In genomic region chr8:106338741-106339209, GRCm38 (mm10) we compare ENCODE assay signal across 8 mouse cellular contexts. TPM values are rescaled to one million over a fixed set of nuclear protein-coding genes. Genes with fewer than 3 reads are reported as not detected.
DNase-seq lines count a peak whose midpoint lies in the region; ATAC-seq and TF ChIP-seq lines count a peak whose summit lies in the region.
"Had no signal": no experiment of that assay in that cellular context is flagged by ENCODE, and none has a peak within 500 bp of the region (broad histone marks: within the 10 kb centered on the region; RNA-seq: fewer than 3 reads in every experiment).

No protein-coding gene starts in this region.

- peaks cover 36% of the 10 kb centered on the region for H3K27me3 ChIP-seq in E14TG2a.4 (ENCODE audit: insufficient read depth, low read length)
- H3K27me3 ChIP-seq in heart, embryonic 11.5 days (ENCODE audit: control insufficient read depth, insufficient read depth, low read length) = peaks cover 31% of the 10 kb centered on the region
- H3K27me3 ChIP-seq in liver, embryonic 13.5 days = peaks cover 35% of the 10 kb centered on the region
- H3K27me3 ChIP-seq in neural tube, embryonic 13.5 days = no peaks in the 10 kb centered on the region

- H3K4me2 ChIP-seq in heart, embryonic 11.5 days = peak overlapping the region; percentile 74
- peak overlapping the region; percentile 63 for H3K4me2 ChIP-seq in liver, embryonic 13.5 days
- peak overlapping the region; percentile 60 for H3K4me2 ChIP-seq in neural tube, embryonic 13.5 days

- no peaks in the 10 kb centered on the region for H3K9me3 ChIP-seq in E14TG2a.4 (ENCODE audit: low read length)
- no peaks in the 10 kb centered on the region for H3K9me3 ChIP-seq in heart, embryonic 11.5 days (replicated peaks; ENCODE audit: control insufficient read depth, low read length)
- H3K9me3 ChIP-seq in liver, embryonic 13.5 days (replicated peaks) = no peaks in the 10 kb centered on the region
- H3K9me3 ChIP-seq in neural tube, embryonic 13.5 days = no peaks in the 10 kb centered on the region

- 41% methylated on average over 8 of the region's 8 CpGs for WGBS in heart, embryonic 11.5 days (ENCODE audit: insufficient replicate concordance)
- 27% methylated on average over 8 of the region's 8 CpGs for WGBS in liver, embryonic 13.5 days (ENCODE audit: insufficient replicate concordance)
- 39% methylated on average over 8 of the region's 8 CpGs for WGBS in neural tube, embryonic 13.5 days

- DNase-seq in T-cell, adult 2 months (ENCODE audit: low spot score) = peak; percentile 1
- DNase-seq in liver, embryonic 13.5 days = no peak
- no peak for DNase-seq in adrenal gland, adult 18-20 months (ENCODE audit: low spot score in 2 of 2)

- no peaks in the 10 kb centered on the region for H3K36me3 ChIP-seq in E14TG2a.4 (ENCODE audit: insufficient read depth, low read length)
- H3K36me3 ChIP-seq in heart, embryonic 11.5 days (ENCODE audit: control insufficient read depth, insufficient read depth, low read length) = no peaks in the 10 kb centered on the region
- H3K36me3 ChIP-seq in liver, embryonic 13.5 days = no peaks in the 10 kb centered on the region
- H3K36me3 ChIP-seq in neural tube, embryonic 13.5 days = no peaks in the 10 kb centered on the region

- ATAC-seq in heart, embryonic 11.5 days (replicated peaks; ENCODE audit: insufficient number of reproducible peaks, low FRiP score, low TSS enrichment) = no peak
- ATAC-seq in liver, embryonic 13.5 days (ENCODE audit: low read depth) = no peak
- no peak for ATAC-seq in neural tube, embryonic 13.5 days (ENCODE audit: low read depth)
- ATAC-seq in megakaryocyte-erythroid progenitor cell, adult 5-6 weeks (replicated peaks; ENCODE audit: low FRiP score, low TSS enrichment, poor library complexity, severe bottlenecking) = no peak

- TF ChIP-seq CTCF in E14TG2a.4 (conservative IDR thresholded peaks at IDR 0.05; ENCODE audit: low read length) = no peak

- peaks cover 35% of the 10 kb centered on the region for H3K4me1 ChIP-seq in E14TG2a.4 (replicated peaks; ENCODE audit: low read depth, low read length)
- peaks cover 12% of the 10 kb centered on the region for H3K4me1 ChIP-seq in heart, embryonic 11.5 days (ENCODE audit: control insufficient read depth, insufficient read depth, low read length)
- peaks cover 15% of the 10 kb centered on the region for H3K4me1 ChIP-seq in liver, embryonic 13.5 days (replicated peaks)
- H3K4me1 ChIP-seq in neural tube, embryonic 13.5 days (replicated peaks) = peaks cover 40% of the 10 kb centered on the region

- H3K27ac ChIP-seq in heart, embryonic 11.5 days (ENCODE audit: low read depth, low read length) = no peak overlapping the region
- no peak overlapping the region for H3K27ac ChIP-seq in liver, embryonic 13.5 days
- peak overlapping the region; percentile 63; the same call in 1 of the 2 replicates for H3K27ac ChIP-seq in neural tube, embryonic 13.5 days (replicated peaks)

- H3K4me3 ChIP-seq in E14TG2a.4 (replicated peaks; ENCODE audit: low read length) = peak overlapping the region; percentile 78
- H3K4me3 ChIP-seq in heart, embryonic 11.5 days (ENCODE audit: low read depth, low read length) = peak overlapping the region; percentile 55; the same call in 1 of the 2 replicates
- H3K4me3 ChIP-seq in liver, embryonic 13.5 days (replicated peaks) = peak overlapping the region; percentile 55
- H3K4me3 ChIP-seq in neural tube, embryonic 13.5 days = peak overlapping the region; percentile 73

- no peak overlapping the region for H3K9ac ChIP-seq in heart, embryonic 11.5 days (ENCODE audit: low read depth, low read length)
- no peak overlapping the region for H3K9ac ChIP-seq in liver, embryonic 13.5 days
- H3K9ac ChIP-seq in neural tube, embryonic 13.5 days = peak overlapping the region; percentile 69

RNA-seq across cellular contexts. Expression of gene Smpd3, which starts 1.0 kb away (rescaled TPM):
- 2.0 and 2.3 TPM in 2 replicates for polyA plus RNA-seq in heart, embryonic 11.5 days (2014; fragmentation: Nextera tagmentation; extraction: Ambion mirVana)
- polyA plus RNA-seq in liver, embryonic 13.5 days (2015; fragmentation: Nextera tagmentation; extraction: Ambion mirVana) = 0.35 and 0.67 TPM in 2 replicates
- 39.4 and 40.2 TPM in 2 replicates for polyA plus RNA-seq in neural tube, embryonic 13.5 days (2015; fragmentation: Nextera tagmentation; extraction: Ambion mirVana)
- 10 to 100 TPM in 1 of 2 experiments, 1 to 10 TPM in 1; 6.8 to 11.3 TPM for total RNA-seq in adrenal gland, adult 18-20 months (2021)
- total RNA-seq in megakaryocyte-erythroid progenitor cell, adult 5-6 weeks (2014; fragmentation: Nextera tagmentation) = 0.07 TPM in 1 of 2 replicates, not detected in the other
- not detected in 2 replicates for total RNA-seq in megakaryocyte-erythroid progenitor cell, adult 5-6 weeks (2017)
- polyA plus RNA-seq: erythroblast, embryonic 14.5 days had no signal

Comparison
In these comparisons a context has a peak if more than half of its experiments do, and no peak if none do; other contexts are left out.
1. RNA of gene Smpd3, which starts 1.0 kb away (polyA plus RNA-seq): 39.4 to 40.2 TPM in neural tube, embryonic 13.5 days; 2.0 to 2.3 TPM in heart, embryonic 11.5 days and 0.35 to 0.67 TPM in liver, embryonic 13.5 days; every median in the first group is over 10 times any median in the second.
2. Peak in every context shown above with its lines, with median percentiles within 50 percentile points of each other: H3K4me3 ChIP-seq and H3K4me2 ChIP-seq.